Mouse (Mus musculus) olfactory bulb, adult 2 months (tissue): ENCODE data around the gene Elmsan1.

ENCODE experiments used
- CTCF ChIP-seq: fragments of 200-500 bp; IDR thresholded peaks from 2 replicates; pipeline ENCODE4 v1.5.1; 2012; ENCODE audit warnings: low read depth, mild to moderate bottlenecking, low read length, moderate library complexity; ENCODE audit not compliant: insufficient read depth
- POLR2A ChIP-seq: fragments of 200-500 bp; IDR thresholded peaks from 2 replicates; pipeline ENCODE4 v1.6.1; 2012; ENCODE audit warnings: mild to moderate bottlenecking, low read depth, low read length, moderate library complexity; ENCODE audit not compliant: insufficient read depth

GRCm38 (mm10) chr12:84109924-84110323 lies 108.8 kb downstream of the Elmsan1 start:
- TF ChIP-seq CTCF: no peak
- no peak for TF ChIP-seq POLR2A
